17 mouse cellular contexts compared by ENCODE assay signal in the genomic region with DNA sequence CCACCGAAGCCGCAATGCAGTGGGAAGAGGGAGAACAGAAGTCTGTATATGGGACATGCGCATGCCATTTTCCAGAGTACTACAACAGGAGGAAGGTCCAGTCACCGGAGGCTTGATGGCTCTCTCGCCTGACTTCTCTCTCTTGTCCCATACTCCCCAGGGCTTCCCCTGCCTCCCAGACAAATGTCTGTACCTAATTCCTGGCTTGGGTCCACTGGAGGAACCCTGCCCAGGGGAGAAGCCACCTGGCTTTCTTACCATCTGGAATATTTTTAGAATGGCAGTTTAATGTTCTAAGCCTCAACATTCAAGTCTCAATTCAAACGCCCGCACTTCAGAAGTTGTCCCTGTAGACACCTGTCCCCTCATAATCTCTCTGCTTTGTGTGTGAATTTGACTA.
"Had no signal": no experiment of that assay in that cellular context is flagged by ENCODE, and none has a peak within 500 bp of the region (broad histone marks: within the 10 kb centered on the region; RNA-seq: fewer than 3 reads in every experiment).

No protein-coding gene starts in this region.

- H3K4me1 ChIP-seq: lung, embryonic 15.5 days; megakaryocyte, embryonic 14.5 days had no signal

- H3K36me3 ChIP-seq: lung, embryonic 15.5 days; midbrain, embryonic 13.5 days; midbrain, embryonic 15.5 days; neural tube, embryonic 12.5 days; stomach, embryonic 15.5 days had no signal

- H3K9me3 ChIP-seq: lung, embryonic 15.5 days; megakaryocyte, embryonic 14.5 days; midbrain, embryonic 13.5 days; midbrain, embryonic 15.5 days; neural tube, embryonic 12.5 days; stomach, embryonic 15.5 days had no signal

- H3K27me3 ChIP-seq: stomach, embryonic 15.5 days had no signal

- ATAC-seq: lung, postnatal 0 days; midbrain, embryonic 13.5 days; midbrain, embryonic 15.5 days had no signal

- H3K27ac ChIP-seq: lung, embryonic 15.5 days; macrophage; midbrain, embryonic 13.5 days; midbrain, embryonic 15.5 days; neural tube, embryonic 12.5 days; stomach, embryonic 15.5 days had no signal

- H3K9ac ChIP-seq: liver, postnatal 0 days; lung, embryonic 15.5 days; midbrain, embryonic 13.5 days; midbrain, embryonic 15.5 days; neural tube, embryonic 12.5 days; stomach, embryonic 15.5 days had no signal

- H3K4me2 ChIP-seq: lung, embryonic 15.5 days; midbrain, embryonic 11.5 days; midbrain, embryonic 13.5 days; midbrain, embryonic 15.5 days; neural tube, embryonic 12.5 days; stomach, embryonic 15.5 days had no signal

- DNase-seq: liver, postnatal 0 days; lung, adult 2 months; lung, postnatal 14 days; lung, postnatal 36 days; right cerebral cortex, postnatal 14 days; thymus, adult 2 months; thymus, postnatal 25 days; thymus, postnatal 4 days had no signal

- H3K4me3 ChIP-seq: lung, embryonic 15.5 days; megakaryocyte, embryonic 14.5 days; midbrain, embryonic 13.5 days; midbrain, embryonic 15.5 days; neural tube, embryonic 12.5 days; stomach, embryonic 15.5 days had no signal
